Mouse (Mus musculus) lung, embryonic 14.5 days (tissue): ENCODE measurements around the gene R3hdm4. TPM values are rescaled to one million over a fixed set of nuclear protein-coding genes. Genes with fewer than 3 reads are reported as not detected.

Experiments used
- ATAC-seq: fragments of 200-750 bp; cut with Nextera tagmentation; 2 replicates; pipeline ENCODE4 v1.8.0; 2017; ENCODE audit warnings: mild to moderate bottlenecking, moderate TSS enrichment, moderate library complexity; ENCODE audit not compliant: insufficient read depth
- DNase-seq: peaks from one replicate; pipeline ENCODE4 v3.0.0-alpha.2; 2015
- H3K27ac ChIP-seq: fragments of 300-500 bp; sonication (generic); 2 replicates; pipeline ENCODE4 v1.5.1; 2014; ENCODE audit warnings: low read depth, mild to moderate bottlenecking, moderate library complexity
- H3K27me3 ChIP-seq: fragments of 300-500 bp; sonication (generic); 2 replicates; pipeline ENCODE4 v1.6.1; 2014; ENCODE audit warnings: low read length, control low read depth; ENCODE audit not compliant: insufficient read depth
- H3K36me3 ChIP-seq: fragments of 300-500 bp; sonication (generic); 2 replicates; pipeline ENCODE4 v1.6.1; 2014; ENCODE audit warnings: control low read depth; ENCODE audit not compliant: insufficient read depth
- H3K4me1 ChIP-seq: fragments of 300-500 bp; sonication (generic); 2 replicates; pipeline ENCODE4 v1.6.1; 2014; ENCODE audit warnings: antibody characterized with exemption, control low read depth; ENCODE audit not compliant: insufficient read depth
- H3K4me2 ChIP-seq: fragments of 300-500 bp; sonication (generic); 2 replicates; pipeline ENCODE4 v1.6.1; 2014; ENCODE audit warnings: mild to moderate bottlenecking
- H3K4me3 ChIP-seq: fragments of 300-500 bp; sonication (generic); 2 replicates; pipeline ENCODE4 v1.5.1; 2014; ENCODE audit warnings: low read depth, low read length
- H3K9ac ChIP-seq: fragments of 300-500 bp; sonication (generic); 2 replicates; pipeline ENCODE4 v1.6.1; 2014
- H3K9me3 ChIP-seq: fragments of 300-500 bp; sonication (generic); 2 replicates; pipeline ENCODE4 v1.6.1; 2016; ENCODE audit warnings: low read depth, low read length, control low read depth
- CTCF ChIP-seq: IDR thresholded peaks from 2 replicates; pipeline ENCODE4 v1.5.1; 2016; ENCODE audit warnings: antibody characterized with exemption, low read depth
- WGBS: fragments of 180-500 bp; shearing (Covaris S2); extraction: QIAGEN DNeasy Blood & Tissue Kit; methylation state at CpG from one replicate; pipeline ENCODE4 v1.1.7; 2014; 5-methylcytosine and 5-hydroxymethylcytosine counted together
- polyA plus RNA-seq: library from polyadenylated mRNA; unstranded; fragments of >200 nt; fragmentation: Nextera tagmentation; extraction: Ambion mirVana; gene quantifications from 2 replicates; pipeline ENCODE4 v1.2.1, GENCODE M21; 2014

R3hdm4 gene
- polyA plus RNA-seq, 1 experiment from 2014 or later: 132 TPM

- WGBS: 43% methylated on average over 13 of the region's 13 CpGs
- H3K27me3 ChIP-seq: no peaks in the 10 kb centered on the region
- peaks cover 50% of the 10 kb centered on the region for H3K36me3 ChIP-seq
- peak overlapping the region; percentile 21; the same call in 1 of the 2 replicates for H3K4me2 ChIP-seq
- DNase-seq (peak; percentile 79), ATAC-seq (peak; percentile 53)
- peaks cover 38% of the 10 kb centered on the region for H3K4me1 ChIP-seq
- H3K9ac ChIP-seq: no peak overlapping the region
- no peak overlapping the region for H3K4me3 ChIP-seq
- H3K9me3 ChIP-seq: no peaks in the 10 kb centered on the region
- no peak for TF ChIP-seq CTCF
- peak overlapping the region; percentile 69; the same call in 1 of the 2 replicates for H3K27ac ChIP-seq
Observed at GRCm38 (mm10) chr10:79934272-79934721, 13.3 kb upstream of the R3hdm4 start.

- Histone ChIP-seq H3K4me3 (no peak overlapping the region), H3K36me3 (peaks cover 50% of the 10 kb centered on the region)
- DNase-seq: no peak
Observed at GRCm38 (mm10) chr10:79933861-79934260, 12.9 kb upstream of the R3hdm4 start.

GRCm38 (mm10) chr10:79933145-79933679 is 12.2 kb upstream of the R3hdm4 start:
- no peaks in the 10 kb centered on the region for H3K27me3 ChIP-seq
- DNase-seq (no peak), ATAC-seq (no peak)
- H3K36me3 ChIP-seq: peaks cover 49% of the 10 kb centered on the region
- H3K4me2 ChIP-seq: peak overlapping the region; percentile 31; the same call in 1 of the 2 replicates
- no peak overlapping the region for H3K9ac ChIP-seq
- peaks cover 44% of the 10 kb centered on the region for H3K4me1 ChIP-seq
- H3K4me3 ChIP-seq: no peak overlapping the region
- no peaks in the 10 kb centered on the region for H3K9me3 ChIP-seq
- WGBS: 58% methylated on average over 9 of the region's 9 CpGs
- no peak for TF ChIP-seq CTCF
- H3K27ac ChIP-seq: peak overlapping the region; percentile 73

More at GRCm38 (mm10) chr10:79933861-79934260, 12.9 kb upstream of the R3hdm4 start:
- Histone ChIP-seq H3K9ac (no peak overlapping the region), H3K4me1 (peaks cover 42% of the 10 kb centered on the region), H3K9me3 (no peaks in the 10 kb centered on the region), H3K27me3 (no peaks in the 10 kb centered on the region), H3K4me2 (peak overlapping the region; percentile 21; the same call in 1 of the 2 replicates), H3K27ac (peak overlapping the region; percentile 69; the same call in 1 of the 2 replicates)
- 71% methylated on average over 6 of the region's 6 CpGs for WGBS
- no peak for ATAC-seq
- no peak for TF ChIP-seq CTCF

DNA sequence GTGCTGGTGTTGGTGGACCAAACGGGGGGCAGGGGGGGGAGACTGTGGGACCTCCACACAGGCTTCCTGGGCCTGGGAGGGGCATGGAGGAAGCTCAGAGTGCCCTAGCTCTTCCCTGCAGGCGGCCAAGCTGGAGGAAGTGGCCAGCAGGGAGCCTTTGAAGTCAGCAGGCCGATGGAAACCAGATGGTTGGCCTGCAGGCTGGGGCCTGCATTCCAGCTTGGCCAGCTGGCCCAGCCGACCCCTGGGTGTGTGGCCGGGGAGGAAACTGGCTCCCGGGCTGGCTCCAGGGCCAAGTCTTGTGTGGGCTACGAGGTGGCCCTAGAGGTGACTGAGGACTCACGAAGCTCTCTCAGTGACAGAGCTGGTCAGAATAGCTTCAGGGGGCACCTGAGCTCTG is 11.7 kb upstream of the R3hdm4 start:
- ATAC-seq: peak; percentile 72
- H3K27ac ChIP-seq: peak overlapping the region; percentile 73
- peak; percentile 32; the same call in 1 of the 2 replicates for TF ChIP-seq CTCF
- H3K4me1 ChIP-seq: peaks cover 44% of the 10 kb centered on the region
- H3K4me3 ChIP-seq: no peak overlapping the region
- no peaks in the 10 kb centered on the region for H3K9me3 ChIP-seq
- peak overlapping the region; percentile 31 for H3K4me2 ChIP-seq
- H3K9ac ChIP-seq: no peak overlapping the region
- DNase-seq: peak; percentile 91
- no peaks in the 10 kb centered on the region for H3K27me3 ChIP-seq
- peaks cover 44% of the 10 kb centered on the region for H3K36me3 ChIP-seq
- WGBS: 15% methylated on average over 8 of the region's 8 CpGs

GRCm38 (mm10) chr10:79931797-79932196 is 10.8 kb upstream of the R3hdm4 start:
- Histone ChIP-seq H3K4me3 (0 out of 2 replicates have a peak overlapping the region, but pooled peaks have one; percentile 3), H3K27me3 (no peaks in the 10 kb centered on the region), H3K36me3 (peaks cover 38% of the 10 kb centered on the region), H3K4me2 (peak overlapping the region; percentile 10; the same call in 1 of the 2 replicates), H3K27ac (peak overlapping the region; percentile 73; the same call in 1 of the 2 replicates), H3K9ac (no peak overlapping the region), H3K4me1 (peaks cover 35% of the 10 kb centered on the region), H3K9me3 (no peaks in the 10 kb centered on the region)
- ATAC-seq (no peak), DNase-seq (no peak)
- WGBS: 70% methylated on average over 9 of the region's 9 CpGs
- no peak for TF ChIP-seq CTCF

GRCm38 (mm10) chr10:79930826-79931186 is 9.8 kb upstream of the R3hdm4 start:
- H3K9ac ChIP-seq: no peak overlapping the region
- no peaks in the 10 kb centered on the region for H3K27me3 ChIP-seq
- peaks cover 27% of the 10 kb centered on the region for H3K4me1 ChIP-seq
- no peak overlapping the region for H3K4me2 ChIP-seq
- H3K9me3 ChIP-seq: no peaks in the 10 kb centered on the region
- WGBS: 88% methylated on average over 16 of the region's 16 CpGs
- no peak for DNase-seq
- H3K27ac ChIP-seq: no peak overlapping the region
- H3K36me3 ChIP-seq: peaks cover 35% of the 10 kb centered on the region
- H3K4me3 ChIP-seq: no peak overlapping the region
- TF ChIP-seq CTCF: no peak
- no peak for ATAC-seq

DNA sequence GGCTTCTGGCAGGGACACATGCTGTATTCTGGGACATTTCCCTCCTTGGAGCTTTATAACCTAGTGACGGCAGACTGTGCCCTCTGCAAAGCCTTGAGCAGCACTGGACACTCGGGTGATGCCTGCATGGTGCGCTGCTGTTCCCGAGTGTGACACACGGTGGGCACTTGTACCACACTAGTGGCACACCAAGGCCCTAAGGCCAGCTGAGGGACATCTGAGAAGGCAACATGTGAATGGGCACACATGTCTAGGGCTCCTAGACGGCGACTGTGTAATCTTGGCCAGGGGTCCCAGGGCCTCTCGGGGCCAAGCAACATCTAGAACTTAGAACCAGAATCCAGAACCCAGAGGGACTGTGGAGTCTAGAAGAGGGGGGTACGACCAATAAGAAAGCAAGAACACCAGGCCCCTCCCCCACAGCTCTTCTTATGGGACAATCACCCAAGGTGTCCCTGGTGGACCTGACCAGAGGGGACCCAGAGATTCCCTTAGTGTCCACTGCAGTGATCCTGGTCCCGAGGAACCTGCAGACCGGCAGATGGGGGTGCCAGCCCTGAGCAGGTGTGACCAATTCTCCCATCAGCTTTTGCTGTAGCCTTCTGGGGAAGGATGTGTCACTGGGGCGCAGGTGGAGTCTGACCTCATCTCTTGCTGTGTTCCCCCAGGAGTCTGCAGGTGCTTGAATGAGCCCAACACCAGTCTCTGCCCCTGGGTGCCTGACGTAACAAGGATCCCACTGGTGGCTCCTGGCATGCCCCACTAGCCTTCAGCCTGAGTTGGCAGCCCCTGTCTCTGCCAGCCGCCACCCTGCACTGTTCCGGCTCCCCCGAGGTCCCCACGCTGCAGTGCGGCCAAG is 9.2 kb upstream of the R3hdm4 start:
- H3K27ac ChIP-seq: no peak overlapping the region

More for the DNA sequence above, 9.2 kb upstream of the R3hdm4 start:
- ATAC-seq (no peak), DNase-seq (no peak)
- Histone ChIP-seq H3K9ac (no peak overlapping the region), H3K27me3 (no peaks in the 10 kb centered on the region), H3K4me2 (peak overlapping the region; percentile 98; the same call in 1 of the 2 replicates), H3K9me3 (no peaks in the 10 kb centered on the region), H3K36me3 (peaks cover 30% of the 10 kb centered on the region), H3K4me3 (no peak overlapping the region), H3K4me1 (peaks cover 27% of the 10 kb centered on the region)
- no peak; the same call in 1 of the 2 replicates for TF ChIP-seq CTCF
- 86% methylated on average over 18 of the region's 18 CpGs for WGBS
